Mouse (Mus musculus): ENCODE results near the gene Apex1. TPM values are rescaled to one million over a fixed set of nuclear protein-coding genes. Genes with fewer than 3 reads are reported as not detected.

The Apex1 gene
- total RNA-seq (2021): 10 to 100 TPM; 28.0 to 28.1 TPM
- long read RNA-seq, experiment 1, transcript Apex1-204 (4 exons, 935 nt): minor isoform, 10 of 44 reads
- long read RNA-seq, experiment 1, transcript Apex1-201 (5 exons, 1,239 nt): major isoform, 30 of 44 reads
- long read RNA-seq, experiment 1, partial matches to known transcripts: 0 of 44 reads
- long read RNA-seq, experiment 1, other reads (novel, unspliced or antisense): 1 of 44 reads
- long read RNA-seq, experiment 2, transcript Apex1-201 (5 exons, 1,239 nt): major isoform, 24 of 35 reads
- long read RNA-seq, experiment 2, partial matches to known transcripts: 0 of 35 reads
- long read RNA-seq, experiment 2, other reads (novel, unspliced or antisense): 3 of 35 reads

GRCm38 (mm10) chr14:50924281-50925064 lies at the start of gene Apex1, which contains the start of gene Osgep:
Gene Apex1, plus strand, starts transcription at chr14:50924968.
Gene Osgep, minus strand, starts transcription at chr14:50924893.
- peak; percentile 96 for DNase-seq
- intact Hi-C loops (cut with DNase I): loop anchor here (2.0 kb wide), 1 partner anchor 28 kb away; the partner anchor contains the start of gene Klhl33
- TF ChIP-seq CTCF (IDR thresholded peaks at IDR 0.05): no peak
- Histone ChIP-seq H3K4me3 (peak within 1 kb of the TSS; percentile 84), H3K27ac (peak within 1 kb of the TSS; percentile 94)

DNA sequence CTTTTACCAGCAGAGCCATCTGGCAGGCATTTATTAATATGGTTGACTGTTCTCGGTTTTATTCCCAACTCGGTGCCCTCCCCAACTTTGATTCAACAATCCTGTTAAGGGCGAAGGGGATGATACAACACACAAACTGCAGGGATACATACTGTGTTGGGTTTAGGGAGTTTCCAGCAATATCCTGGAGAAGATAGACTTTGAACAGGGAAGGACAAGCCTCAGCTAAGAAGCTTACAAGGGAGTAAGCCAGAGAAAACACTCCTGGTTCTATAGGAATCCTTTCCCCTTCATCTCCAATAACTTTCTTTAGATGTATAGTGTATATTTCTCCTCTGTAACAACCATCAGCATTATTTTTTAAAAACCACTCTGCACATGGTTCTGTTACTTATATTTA lies 49.6 kb upstream of the Apex1 start:
- DNase-seq: no peak
- Histone ChIP-seq H3K27ac (no peak overlapping the region), H3K4me3 (no peak overlapping the region)
- intact Hi-C loops (cut with DNase I): no loop called here
- TF ChIP-seq CTCF (IDR thresholded peaks at IDR 0.05): no peak

GRCm38 (mm10) chr14:50875591-50876230 lies 49.1 kb upstream of the Apex1 start:
- no peak overlapping the region for H3K27ac ChIP-seq
- H3K4me3 ChIP-seq: no peak overlapping the region
- no peak for DNase-seq
- TF ChIP-seq CTCF (IDR thresholded peaks at IDR 0.05): no peak
- intact Hi-C loops (cut with DNase I): no loop called here

GRCm38 (mm10) chr14:50876236-50876950 lies 48.4 kb upstream of the Apex1 start:
- intact Hi-C loops (cut with DNase I): no loop called here
- TF ChIP-seq CTCF (IDR thresholded peaks at IDR 0.05): no peak
- H3K27ac ChIP-seq: no peak overlapping the region
- DNase-seq: no peak
- H3K4me3 ChIP-seq: no peak overlapping the region

DNA sequence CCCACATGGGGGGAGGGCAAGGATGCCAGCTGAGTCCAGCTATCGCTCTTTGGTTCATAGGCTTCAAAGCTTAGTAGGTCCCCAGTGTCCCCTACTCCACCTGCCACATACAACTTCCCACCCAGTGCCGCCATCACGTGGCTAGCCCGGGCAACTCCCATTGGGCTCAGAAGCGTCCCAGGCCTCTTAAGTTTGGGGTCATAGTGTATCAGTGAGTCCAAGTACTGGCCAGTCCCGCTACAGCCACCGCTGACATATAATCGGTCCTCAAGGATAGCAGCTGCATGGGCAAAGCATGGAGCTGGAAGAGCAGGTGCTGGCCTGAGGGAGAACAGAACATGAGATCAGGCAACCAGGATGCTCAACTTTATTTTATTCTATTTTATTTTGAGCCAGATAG lies 33.1 kb upstream of the Apex1 start:
- DNase-seq: no peak
- no peak for TF ChIP-seq CTCF (IDR thresholded peaks at IDR 0.05)
- Histone ChIP-seq H3K27ac (no peak overlapping the region), H3K4me3 (no peak overlapping the region)
- intact Hi-C loops (cut with DNase I): loop anchor here (10.0 kb wide), 1 partner anchor 173 kb away; no protein-coding TSS in a partner anchor

DNA sequence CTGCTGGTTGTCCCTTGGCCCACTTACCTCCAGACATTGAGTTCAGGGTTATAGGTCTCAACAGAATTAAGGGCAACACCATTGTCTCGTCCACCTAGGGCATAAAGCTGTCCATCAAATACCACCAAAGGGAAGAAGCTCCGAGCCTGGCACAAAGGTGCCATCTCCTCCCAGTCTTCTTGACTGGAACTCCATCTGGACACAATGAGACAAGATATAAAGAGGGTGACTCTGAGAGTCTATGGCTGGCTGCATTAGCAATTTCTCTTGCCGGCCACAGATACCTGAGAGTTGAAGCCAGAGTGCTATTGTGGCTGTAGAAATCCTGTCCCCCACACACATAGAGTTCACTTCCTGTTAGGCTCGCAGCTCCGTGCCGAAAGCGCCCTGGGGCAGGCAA lies 32.7 kb upstream of the Apex1 start:
- no peak for TF ChIP-seq CTCF (IDR thresholded peaks at IDR 0.05)
- DNase-seq: no peak
- intact Hi-C loops (cut with DNase I): loop anchor here (10.0 kb wide), 1 partner anchor 173 kb away; no protein-coding TSS in a partner anchor
- Histone ChIP-seq H3K27ac (no peak overlapping the region), H3K4me3 (peak overlapping the region; percentile 28)

- no peak for TF ChIP-seq CTCF (IDR thresholded peaks at IDR 0.05)
- Histone ChIP-seq H3K27ac (peak overlapping the region; percentile 51), H3K4me3 (peak overlapping the region; percentile 28)
- intact Hi-C loops (cut with DNase I): loop anchor here (10.0 kb wide), 1 partner anchor 172 kb away; no protein-coding TSS in a partner anchor
- peak; percentile 53 for DNase-seq
These were observed 32.0 kb upstream of the Apex1 start for GRCm38 (mm10) chr14:50892541-50893459.

- intact Hi-C loops (cut with DNase I): loop anchor here (10.0 kb wide), 1 partner anchor 169 kb away; no protein-coding TSS in a partner anchor
- DNase-seq: no peak
- Histone ChIP-seq H3K27ac (peak overlapping the region; percentile 98), H3K4me3 (peak overlapping the region; percentile 85)
- TF ChIP-seq CTCF (IDR thresholded peaks at IDR 0.05): no peak
These were observed 29.4 kb upstream of the Apex1 start for GRCm38 (mm10) chr14:50895407-50895806.

DNA sequence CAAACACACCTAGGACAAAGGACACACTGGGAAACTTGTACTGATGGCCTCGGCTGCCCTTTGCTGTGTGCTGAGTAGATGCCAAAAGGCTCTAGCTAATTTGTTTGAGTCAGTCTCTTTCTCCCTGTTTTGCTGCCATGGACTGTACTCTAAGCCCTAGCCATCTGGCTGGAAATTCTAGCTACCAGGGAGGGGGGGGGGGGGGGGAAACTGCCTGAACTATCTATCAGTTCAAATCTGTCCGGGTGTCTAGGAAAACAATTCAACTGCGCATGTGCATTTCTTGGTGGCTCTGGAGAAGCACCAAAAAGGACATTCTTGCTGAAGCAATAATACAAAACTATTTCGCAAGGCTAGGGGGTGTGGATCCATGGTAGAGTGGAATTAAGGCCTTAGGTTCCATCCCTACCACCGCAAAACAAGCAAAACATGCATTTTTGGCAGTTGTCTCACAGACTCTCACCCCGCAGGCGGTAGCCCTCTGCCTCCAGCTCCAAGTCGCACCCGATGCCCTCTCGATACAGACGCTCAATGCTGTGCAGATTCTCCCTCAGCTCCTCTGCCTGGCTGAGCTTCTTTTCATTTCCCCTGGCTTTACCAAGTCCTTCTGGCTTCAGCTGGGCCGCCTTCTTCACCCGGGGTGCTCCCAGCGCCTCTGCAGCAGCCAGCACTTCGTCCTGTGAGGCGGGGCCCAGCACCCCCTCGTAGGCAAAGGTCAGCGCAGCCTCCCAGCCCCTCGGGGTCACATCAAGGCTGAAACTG lies 28.6 kb upstream of the Apex1 start:
- intact Hi-C loops (cut with DNase I): loop anchor here (2.0 to 10.0 kb wide), 2 partner anchors 29 to 169 kb away; partner anchors contain the start of genes Apex1 and Osgep
- Histone ChIP-seq H3K4me3 (peak overlapping the region; percentile 85), H3K27ac (peak overlapping the region; percentile 98)
- no peak for TF ChIP-seq CTCF (IDR thresholded peaks at IDR 0.05)
- DNase-seq: peak; percentile 84

DNA sequence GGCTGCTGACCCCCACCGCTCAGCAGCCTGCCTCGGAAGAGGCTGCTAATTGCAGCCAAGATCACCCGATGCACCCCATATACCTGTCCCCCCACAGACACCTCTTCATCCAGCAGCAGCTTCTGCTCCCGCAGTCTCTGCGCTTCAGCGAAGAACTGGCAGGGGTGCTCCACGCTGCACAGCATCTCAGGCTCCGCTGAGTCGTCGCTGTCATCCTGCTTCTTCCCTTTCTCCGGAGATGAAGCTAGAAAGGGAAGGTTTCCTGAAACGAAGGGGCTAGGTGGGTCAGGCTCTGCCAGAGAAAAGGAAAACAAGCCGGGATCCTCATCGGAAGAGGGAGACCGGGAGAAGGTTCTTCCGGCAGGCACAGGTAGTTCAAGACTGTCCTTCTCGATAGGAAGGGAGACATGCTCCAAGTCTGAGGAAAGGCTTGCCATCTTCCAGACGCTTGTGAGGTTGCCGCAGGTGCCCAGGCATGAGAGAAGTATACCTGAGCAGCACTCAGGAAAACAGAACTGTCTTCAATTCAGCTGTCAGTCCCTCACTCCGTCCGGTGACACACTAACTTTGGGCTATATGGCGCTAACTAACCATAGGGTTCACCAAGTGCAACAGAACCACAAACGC lies 27.9 kb upstream of the Apex1 start:
- no peak for TF ChIP-seq CTCF (IDR thresholded peaks at IDR 0.05)
- H3K4me3 ChIP-seq: peak overlapping the region; percentile 85
- H3K27ac ChIP-seq: peak overlapping the region; percentile 98
- peak; percentile 26 for DNase-seq
- intact Hi-C loops (cut with DNase I): loop anchor here (2.0 to 10.0 kb wide), 2 partner anchors 28 to 168 kb away; partner anchors contain the start of genes Apex1 and Osgep

Measured in gastrocnemius, adult 2 months (tissue).